Mouse (Mus musculus) liver, embryonic 14.5 days (tissue): Measurements from ENCODE around the gene Tesk1. TPM values are rescaled to one million over a fixed set of nuclear protein-coding genes. Genes with fewer than 3 reads are reported as not detected.

Experiments used
- ATAC-seq: fragments of 200-750 bp; cut with Nextera tagmentation; 2 replicates; pipeline ENCODE4 v1.8.0; 2017; ENCODE audit warnings: moderate number of reproducible peaks, mild to moderate bottlenecking, moderate library complexity; ENCODE audit not compliant: insufficient read depth
- DNase-seq, 3 experiments: peaks; one replicate each; pipeline ENCODE4 v3.0.0-alpha.2; 2012 to 2013; ENCODE audit warnings: low read depth in 3 of 3, low spot score in 3 of 3
- H3K27ac ChIP-seq: fragments of 300-500 bp; sonication (generic); 2 replicates; pipeline ENCODE4 v1.5.1; 2014; ENCODE audit warnings: moderate library complexity, mild to moderate bottlenecking, control low read depth, inconsistent platforms
- H3K27me3 ChIP-seq: fragments of 300-500 bp; sonication (generic); 2 replicates; pipeline ENCODE4 v1.6.1; 2014; ENCODE audit warnings: mild to moderate bottlenecking, low read length, moderate library complexity; ENCODE audit not compliant: control insufficient read depth, insufficient read depth
- H3K36me3 ChIP-seq: fragments of 300-500 bp; sonication (generic); replicated peaks from 2 replicates; pipeline ENCODE4 v1.6.1; 2014; ENCODE audit warnings: low read depth; ENCODE audit not compliant: control insufficient read depth, insufficient read depth
- H3K4me1 ChIP-seq, 2 experiments: fragments of 200-500 bp in 1 of 2; fragments of 300-500 bp in 1 of 2; sonication (generic) in 1 of 2; replicated peaks; 2 replicates each; pipeline ENCODE4 v1.6.1; 2012 to 2014; ENCODE audit warnings: antibody characterized with exemption in 1 of 2, inconsistent platforms in 1 of 2, low read length in 1 of 2; ENCODE audit not compliant: control insufficient read depth in 2 of 2, insufficient read depth in 2 of 2
- H3K4me2 ChIP-seq: fragments of 300-500 bp; sonication (generic); 2 replicates; pipeline ENCODE4 v1.6.1; 2014; ENCODE audit warnings: low read depth, mild to moderate bottlenecking, control low read depth, moderate library complexity
- H3K4me3 ChIP-seq, 2 experiments: fragments of 200-500 bp in 1 of 2; fragments of 300-500 bp in 1 of 2; sonication (generic) in 1 of 2; 2 replicates each; pipeline ENCODE4 v1.5.1; 2012 to 2014; ENCODE audit warnings: low read depth in 2 of 2, low read length in 2 of 2, mild to moderate bottlenecking in 2 of 2, control low read depth in 1 of 2, inconsistent platforms in 1 of 2, moderate library complexity in 1 of 2; ENCODE audit not compliant: insufficient read depth in 1 of 2
- H3K9ac ChIP-seq: fragments of 300-500 bp; sonication (generic); replicated peaks from 2 replicates; pipeline ENCODE4 v1.6.1; 2014; ENCODE audit warnings: mild to moderate bottlenecking, control low read depth, moderate library complexity
- H3K9me3 ChIP-seq: fragments of 300-500 bp; sonication (generic); 2 replicates; pipeline ENCODE4 v1.6.1; 2016; ENCODE audit warnings: low read length, mixed read lengths; ENCODE audit not compliant: control insufficient read depth
- CTCF ChIP-seq: IDR thresholded peaks from 2 replicates; pipeline ENCODE4 v1.5.1; 2016; ENCODE audit warnings: antibody characterized with exemption, low read depth, control low read depth
- EP300 ChIP-seq: IDR thresholded peaks from 2 replicates; pipeline ENCODE4 v1.6.1; 2016; ENCODE audit warnings: antibody characterized with exemption, low read depth
- WGBS: fragments of 180-500 bp; shearing (Covaris S2); extraction: QIAGEN DNeasy Blood & Tissue Kit; methylation state at CpG from one replicate; pipeline ENCODE4 v1.1.7; 2014; ENCODE audit not compliant: insufficient replicate concordance; 5-methylcytosine and 5-hydroxymethylcytosine counted together
- polyA plus RNA-seq, 2 experiments: library from polyadenylated mRNA; depleted of rRNA in 1 of 2; stranded (reverse) in 1 of 2; unstranded in 1 of 2; fragments of >200 nt; fragmentation: Nextera tagmentation in 1 of 2; extraction: Ambion mirVana in 1 of 2; gene quantifications; 2 replicates each; pipeline versions ENCODE4 v1.2.1 to v1.2.3; 2012 to 2014

Gene Tesk1
- polyA plus RNA-seq, 2 experiments, result 0.65 to 3.3 TPM

DNA sequence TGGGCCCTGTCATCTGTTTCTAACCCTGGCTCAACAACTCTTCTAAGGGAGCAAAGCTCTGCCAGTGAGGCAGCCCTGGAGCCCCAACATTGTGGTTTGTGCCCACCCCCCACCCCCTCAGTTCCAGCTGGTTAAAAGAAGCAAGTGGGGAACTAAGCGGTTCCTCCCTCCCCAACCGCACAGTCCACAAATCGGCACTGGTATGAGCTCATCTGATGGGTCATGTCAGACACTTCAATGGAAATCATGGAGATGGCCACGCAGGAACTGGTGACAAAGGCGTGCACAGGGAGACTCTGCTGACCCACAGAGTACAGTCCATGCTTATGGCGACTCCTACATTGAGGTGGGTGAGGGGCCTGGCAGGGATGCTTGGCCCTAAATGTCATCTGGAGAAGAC, 24.2 kb downstream of the Tesk1 start:
- Histone ChIP-seq H3K27me3 (no peaks in the 10 kb centered on the region), H3K9me3 (no peaks in the 10 kb centered on the region), H3K36me3 (no peaks in the 10 kb centered on the region), H3K27ac (no peak overlapping the region), H3K4me1 (no peaks in the 10 kb centered on the region), H3K4me2 (no peak overlapping the region), H3K4me3 (no peak overlapping the region), H3K9ac (no peak overlapping the region)
- DNase-seq (no peak), ATAC-seq (no peak)
- TF ChIP-seq EP300 (no peak), CTCF (no peak)
- WGBS, result 48% methylated on average over 6 of the region's 6 CpGs

DNA sequence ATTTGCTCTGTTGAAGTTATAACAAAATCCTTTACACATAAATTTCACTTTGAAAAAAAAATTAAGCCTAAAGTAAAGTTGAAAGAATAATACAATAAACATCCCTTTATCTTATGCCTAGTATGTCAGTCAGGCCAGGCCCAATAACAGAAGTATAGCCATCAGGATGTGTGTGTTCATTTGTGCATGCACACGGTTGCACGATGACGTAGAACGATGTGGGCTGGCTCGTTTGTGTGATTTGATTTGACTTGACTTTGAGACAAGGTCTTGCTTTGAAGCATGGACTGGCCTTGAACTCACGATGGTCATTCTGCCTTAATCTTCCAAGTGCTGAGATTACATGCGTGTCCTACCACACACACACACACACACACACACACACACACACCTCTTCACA, 25.1 kb downstream of the Tesk1 start:
- 73% methylated on average over 7 of the region's 7 CpGs for WGBS

DNA sequence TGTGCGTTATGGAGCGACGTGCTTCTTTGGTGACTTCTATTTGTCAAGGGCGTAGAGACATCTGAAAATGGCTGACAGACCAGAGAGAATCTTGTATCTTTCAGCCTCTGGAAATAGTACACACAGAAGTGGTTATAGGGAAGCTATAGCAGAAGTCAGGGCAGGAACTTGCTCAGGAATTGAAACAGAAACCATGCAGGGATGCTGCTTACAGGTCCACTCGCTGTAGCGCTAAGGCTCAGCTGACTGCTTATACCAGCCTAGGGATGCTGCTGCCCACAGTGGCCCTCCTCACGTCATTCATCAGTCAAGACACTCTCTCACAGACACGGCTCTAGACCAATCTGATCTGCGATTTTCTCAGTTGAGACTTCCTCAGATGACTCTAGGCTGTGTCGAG, 28.6 kb downstream of the Tesk1 start:
- Histone ChIP-seq H3K27me3 (no peaks in the 10 kb centered on the region), H3K4me3 (no peak overlapping the region), H3K9ac (no peak overlapping the region), H3K36me3 (no peaks in the 10 kb centered on the region), H3K9me3 (no peaks in the 10 kb centered on the region), H3K4me1 (no peaks in the 10 kb centered on the region), H3K4me2 (no peak overlapping the region), H3K27ac (no peak overlapping the region)
- no peak for DNase-seq
- ATAC-seq, result no peak
- WGBS, result 75% methylated on average over 10 of the region's 10 CpGs
- TF ChIP-seq CTCF (no peak), EP300 (no peak)

More for the DNA sequence above, 25.1 kb downstream of the Tesk1 start:
- Histone ChIP-seq H3K9ac (no peak overlapping the region), H3K4me1 (no peaks in the 10 kb centered on the region), H3K4me2 (no peak overlapping the region), H3K27ac (no peak overlapping the region), H3K9me3 (no peaks in the 10 kb centered on the region), H3K27me3 (no peaks in the 10 kb centered on the region), H3K36me3 (no peaks in the 10 kb centered on the region), H3K4me3 (no peak overlapping the region)
- no peak for DNase-seq
- no peak for ATAC-seq
- TF ChIP-seq EP300, result no peak
- TF ChIP-seq CTCF, result no peak

GRCm38 (mm10) chr4:43473636-43474035, 31.9 kb downstream of the Tesk1 start:
- ATAC-seq (no peak), DNase-seq (no peak)
- H3K36me3 ChIP-seq, result no peaks in the 10 kb centered on the region
- no peaks in the 10 kb centered on the region for H3K9me3 ChIP-seq
- TF ChIP-seq EP300 (no peak), CTCF (no peak)
- H3K9ac ChIP-seq, result no peak overlapping the region
- H3K4me1 ChIP-seq, result peaks cover 0 to 6% of the 10 kb centered on the region in 2 experiments; a peak in 2 of 4 replicates
- 43% methylated on average over 1 of the region's 1 CpGs for WGBS
- no peak overlapping the region for H3K4me3 ChIP-seq
- H3K27ac ChIP-seq, result no peak overlapping the region
- no peaks in the 10 kb centered on the region for H3K27me3 ChIP-seq
- H3K4me2 ChIP-seq, result no peak overlapping the region

GRCm38 (mm10) chr4:43476604-43477003, 34.9 kb downstream of the Tesk1 start:
- DNase-seq (no peak), ATAC-seq (no peak)
- WGBS, result 62% methylated on average over 6 of the region's 6 CpGs
- Histone ChIP-seq H3K36me3 (no peaks in the 10 kb centered on the region), H3K27ac (no peak overlapping the region), H3K27me3 (no peaks in the 10 kb centered on the region), H3K9ac (no peak overlapping the region), H3K4me2 (no peak overlapping the region), H3K4me1 (peaks cover 0 to 13% of the 10 kb centered on the region in 2 experiments; a peak in 2 of 4 replicates), H3K9me3 (no peaks in the 10 kb centered on the region), H3K4me3 (no peak overlapping the region)
- no peak for TF ChIP-seq EP300
- peak; percentile 36; the same call in 1 of the 2 replicates for TF ChIP-seq CTCF
